In the genomic region with DNA sequence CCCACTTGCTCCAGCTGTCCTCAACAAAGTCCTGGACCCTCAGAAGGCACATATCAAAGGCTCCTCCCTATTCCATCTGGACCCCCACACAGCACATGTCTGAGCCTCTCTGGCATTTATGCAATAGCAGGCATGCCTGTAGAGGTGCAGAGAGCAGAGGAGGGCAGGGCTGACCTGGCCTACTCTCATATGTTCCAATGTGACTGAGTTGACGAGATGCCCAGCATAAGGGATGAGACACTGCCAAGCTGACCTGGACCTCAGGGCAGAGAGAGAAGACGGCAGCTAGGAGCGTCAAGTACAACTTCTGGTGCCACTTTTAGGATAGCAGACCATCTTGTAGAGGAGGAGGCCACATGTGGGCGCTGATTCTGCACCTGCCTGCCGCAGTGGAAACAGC, we compare ENCODE assay signal across 21 mouse cellular contexts. TPM values are rescaled to one million over a fixed set of nuclear protein-coding genes. Genes with fewer than 3 reads are reported as not detected.
DNase-seq lines count a peak whose midpoint lies in the region; ATAC-seq lines count a peak whose summit lies in the region.
"Had no signal": no experiment of that assay in that cellular context is flagged by ENCODE, and none has a peak within 500 bp of the region (broad histone marks: within the 10 kb centered on the region; RNA-seq: fewer than 3 reads in every experiment).

No protein-coding gene starts in this region.

- no peak overlapping the region for H3K9ac ChIP-seq in heart, embryonic 11.5 days (ENCODE audit: low read depth, low read length)
- H3K9ac ChIP-seq: hindbrain, embryonic 15.5 days had no signal

- intact Hi-C loops in heart, postnatal 25 days (cut with DNase I) = no loop called here
- intact Hi-C loops in heart, postnatal 10 days (cut with DNase I) = no loop called here

- no peaks in the 10 kb centered on the region for H3K27me3 ChIP-seq in heart, embryonic 11.5 days (ENCODE audit: control insufficient read depth, insufficient read depth, low read length)
- H3K27me3 ChIP-seq: hindbrain, embryonic 15.5 days; Patski had no signal

- ATAC-seq in heart, embryonic 11.5 days (replicated peaks; ENCODE audit: insufficient number of reproducible peaks, low FRiP score, low TSS enrichment) = no peak
- ATAC-seq: activated CD4-positive, CD25-positive, alpha-beta regulatory T cell, adult 4 months; forebrain, embryonic 14.5 days; intestine, embryonic 16.5 days; Patski had no signal

- 89% methylated on average over 5 of the region's 5 CpGs for WGBS in heart, embryonic 11.5 days (ENCODE audit: insufficient replicate concordance)

- H3K4me3 ChIP-seq in heart, embryonic 11.5 days (ENCODE audit: low read depth, low read length) = no peak overlapping the region
- H3K4me3 ChIP-seq: embryonic facial prominence, embryonic 10.5 days; erythroblast, embryonic 14.5 days; forebrain, embryonic 10.5 days; hindbrain, embryonic 15.5 days had no signal

- H3K36me3 ChIP-seq in heart, embryonic 11.5 days (ENCODE audit: control insufficient read depth, insufficient read depth, low read length) = peaks cover 12% of the 10 kb centered on the region

- no peak overlapping the region for H3K4me2 ChIP-seq in heart, embryonic 11.5 days
- H3K4me2 ChIP-seq: hindbrain, embryonic 15.5 days had no signal

- peaks cover 19% of the 10 kb centered on the region for H3K4me1 ChIP-seq in heart, embryonic 11.5 days (ENCODE audit: control insufficient read depth, insufficient read depth, low read length)

- no peak overlapping the region for H3K27ac ChIP-seq in heart, embryonic 11.5 days (ENCODE audit: low read depth, low read length)
- H3K27ac ChIP-seq: embryonic facial prominence, embryonic 10.5 days; forebrain, embryonic 10.5 days; hindbrain, embryonic 15.5 days had no signal

- peak; percentile 96 for DNase-seq in heart, adult 11 months
- peak; percentile 53 to 62 for DNase-seq in heart, adult 9 months (ENCODE audit: low spot score in 2 of 2)
- no peak for DNase-seq in heart, postnatal 25 days (ENCODE audit: low spot score)
- DNase-seq in heart, postnatal 10 days = peak; percentile 36 to 63
- no peak for DNase-seq in adrenal gland, adult 2 months
- DNase-seq in kidney, adult 11 months = no peak
- DNase-seq: adrenal gland, adult 8-10 months; adrenal gland, postnatal 36 days; cerebellum, adult 2 months; cerebellum, postnatal 10 days; gastrocnemius, postnatal 14 days; kidney, adult 8-10 months had no signal

- no peaks in the 10 kb centered on the region for H3K9me3 ChIP-seq in heart, embryonic 11.5 days (replicated peaks; ENCODE audit: control insufficient read depth, low read length)
- H3K9me3 ChIP-seq: embryonic facial prominence, embryonic 10.5 days; forebrain, embryonic 10.5 days; hindbrain, embryonic 15.5 days had no signal

RNA-seq across cellular contexts. Expression of a gene that starts 54.0 kb away (rescaled TPM):
- 3.1 and 3.3 TPM in 2 replicates for polyA plus RNA-seq in heart, embryonic 11.5 days (2014; fragmentation: Nextera tagmentation; extraction: Ambion mirVana)
- total RNA-seq in heart, postnatal 25 days (2021) = 10 to 100 TPM in 1 of 2 experiments, 1 to 10 TPM in 1; 9.5 to 10.3 TPM
- total RNA-seq in heart, postnatal 10 days (2021) = 10 to 100 TPM; 20.9 to 21.8 TPM
- 10 to 100 TPM; 36.4 to 52.4 TPM for total RNA-seq in adrenal gland, adult 2 months (2021)
- polyA plus RNA-seq in adrenal gland, adult 2 months (2012; rRNA removed) = 38.3 and 39.8 TPM in 2 replicates

Comparison
In these comparisons a context has a peak if more than half of its experiments do, and no peak if none do; other contexts are left out.
1. DNase-seq: peak in heart, adult 11 months (single experiment), heart, adult 9 months (2 of 2) and heart, postnatal 10 days (2 of 2); none in heart, postnatal 25 days (single experiment), adrenal gland, adult 2 months (single experiment) and kidney, adult 11 months (single experiment).